Mouse (Mus musculus) neural tube, embryonic 11.5 days (tissue): Measurements from ENCODE around the gene Brca1. TPM values are rescaled to one million over a fixed set of nuclear protein-coding genes. Genes with fewer than 3 reads are reported as not detected.
"Not testable (repeated sequence)": the region's sequence is repeated elsewhere in the genome, so short reads cannot be mapped to it uniquely, and the experiment has no call there.

Experiments used
- ATAC-seq: fragments of 200-750 bp; cut with Nextera tagmentation; 2 replicates; pipeline ENCODE4 v1.8.0; 2017; ENCODE audit warnings: moderate number of reproducible peaks, mild to moderate bottlenecking, moderate TSS enrichment, moderate library complexity; ENCODE audit not compliant: insufficient read depth, low FRiP score, low TSS enrichment
- DNase-seq: peaks from one replicate; pipeline ENCODE4 v3.0.0-alpha.2; 2015; ENCODE audit warnings: low spot score
- H3K27ac ChIP-seq: fragments of 300-500 bp; sonication (generic); 2 replicates; pipeline ENCODE4 v1.5.1; 2014; ENCODE audit warnings: low read depth, mild to moderate bottlenecking, low read length
- H3K27me3 ChIP-seq: fragments of 300-500 bp; sonication (generic); 2 replicates; pipeline ENCODE4 v1.6.1; 2014; ENCODE audit warnings: mild to moderate bottlenecking, low read length, mixed read lengths; ENCODE audit not compliant: control insufficient read depth, insufficient read depth
- H3K36me3 ChIP-seq: fragments of 300-500 bp; sonication (generic); 2 replicates; pipeline ENCODE4 v1.6.1; 2014; ENCODE audit warnings: mild to moderate bottlenecking, low read length, moderate library complexity, mixed read lengths; ENCODE audit not compliant: control insufficient read depth, insufficient read depth
- H3K4me1 ChIP-seq: fragments of 300-500 bp; sonication (generic); 2 replicates; pipeline ENCODE4 v1.6.1; 2014; ENCODE audit warnings: low read length, mixed read lengths; ENCODE audit not compliant: control insufficient read depth, insufficient read depth
- H3K4me2 ChIP-seq: fragments of 300-500 bp; sonication (generic); 2 replicates; pipeline ENCODE4 v1.6.1; 2014; ENCODE audit warnings: low read depth, mild to moderate bottlenecking, moderate library complexity
- H3K4me3 ChIP-seq: fragments of 300-500 bp; sonication (generic); 2 replicates; pipeline ENCODE4 v1.5.1; 2014; ENCODE audit warnings: low read depth, low read length
- H3K9ac ChIP-seq: fragments of 300-500 bp; sonication (generic); 2 replicates; pipeline ENCODE4 v1.6.1; 2014; ENCODE audit warnings: mild to moderate bottlenecking, low read length
- H3K9me3 ChIP-seq: fragments of 300-500 bp; sonication (generic); 2 replicates; pipeline ENCODE4 v1.6.1; 2016; ENCODE audit warnings: low read length; ENCODE audit not compliant: control insufficient read depth
- WGBS: fragments of 180-500 bp; shearing (Covaris S2); extraction: QIAGEN DNeasy Blood & Tissue Kit; methylation state at CpG from one replicate; pipeline ENCODE4 v1.1.7; 2014; 5-methylcytosine and 5-hydroxymethylcytosine counted together
- polyA plus RNA-seq: library from polyadenylated mRNA; unstranded; fragments of >200 nt; fragmentation: Nextera tagmentation; extraction: Ambion mirVana; gene quantifications from 2 replicates; pipeline ENCODE4 v1.2.1, GENCODE M21; 2014

Brca1 gene
- polyA plus RNA-seq, 1 experiment from 2014 or later, result 20.3 TPM

- no peaks in the 10 kb centered on the region; the same call in 1 of the 2 replicates for H3K36me3 ChIP-seq
- H3K4me3 ChIP-seq, result no peak overlapping the region
- H3K4me2 ChIP-seq, result no peak overlapping the region
- H3K4me1 ChIP-seq, result no peaks in the 10 kb centered on the region
- H3K27me3 ChIP-seq, result no peaks in the 10 kb centered on the region
- no peak overlapping the region for H3K9ac ChIP-seq
- no peaks in the 10 kb centered on the region for H3K9me3 ChIP-seq
- ATAC-seq (no peak), DNase-seq (no peak)
- WGBS, result 70% methylated on average over 6 of the region's 6 CpGs
- H3K27ac ChIP-seq, result no peak overlapping the region
Measured at GRCm38 (mm10) chr11:101454702-101455101, 97.1 kb downstream of the Brca1 start.

GRCm38 (mm10) chr11:101452093-101452774, 99.5 kb downstream of the Brca1 start:
- Histone ChIP-seq H3K9me3 (no peaks in the 10 kb centered on the region), H3K27ac (no peak overlapping the region), H3K4me1 (no peaks in the 10 kb centered on the region), H3K27me3 (no peaks in the 10 kb centered on the region), H3K9ac (no peak overlapping the region), H3K4me3 (no peak overlapping the region), H3K36me3 (no peaks in the 10 kb centered on the region), H3K4me2 (no peak overlapping the region)
- WGBS, result 73% methylated on average over 10 of the region's 10 CpGs
- DNase-seq (no peak), ATAC-seq (no peak)

GRCm38 (mm10) chr11:101451536-101451935, 100.2 kb downstream of the Brca1 start:
- no peak overlapping the region for H3K9ac ChIP-seq
- DNase-seq (no peak), ATAC-seq (no peak)
- no peak overlapping the region for H3K4me3 ChIP-seq
- no peaks in the 10 kb centered on the region for H3K27me3 ChIP-seq
- H3K27ac ChIP-seq, result no peak overlapping the region
- 91% methylated on average over 10 of the region's 10 CpGs for WGBS
- H3K4me1 ChIP-seq, result no peaks in the 10 kb centered on the region
- no peaks in the 10 kb centered on the region for H3K9me3 ChIP-seq
- no peaks in the 10 kb centered on the region for H3K36me3 ChIP-seq
- no peak overlapping the region for H3K4me2 ChIP-seq

GRCm38 (mm10) chr11:101450394-101450793, 101.4 kb downstream of the Brca1 start:
- Histone ChIP-seq H3K9me3 (no peaks in the 10 kb centered on the region), H3K4me1 (no peaks in the 10 kb centered on the region), H3K9ac (no peak overlapping the region), H3K4me2 (no peak overlapping the region), H3K4me3 (no peak overlapping the region), H3K27me3 (no peaks in the 10 kb centered on the region), H3K27ac (no peak overlapping the region), H3K36me3 (no peaks in the 10 kb centered on the region)
- 78% methylated on average over 3 of the region's 3 CpGs for WGBS
- DNase-seq, result no peak
- ATAC-seq, result no peak

- not testable (repeated sequence) for H3K4me1 ChIP-seq, H3K4me2 ChIP-seq, DNase-seq, H3K9ac ChIP-seq, H3K4me3 ChIP-seq, H3K36me3 ChIP-seq, ATAC-seq, H3K9me3 ChIP-seq, H3K27ac ChIP-seq, H3K27me3 ChIP-seq
- WGBS, result 91% methylated on average over 4 of the region's 4 CpGs
Measured at GRCm38 (mm10) chr11:101449596-101449995, 102.2 kb downstream of the Brca1 start.

GRCm38 (mm10) chr11:101448899-101449298, 102.9 kb downstream of the Brca1 start:
- Histone ChIP-seq H3K9me3 (no peaks in the 10 kb centered on the region), H3K36me3 (peaks cover 11% of the 10 kb centered on the region), H3K4me3 (no peak overlapping the region), H3K27ac (no peak overlapping the region), H3K4me1 (peaks cover under 1% of the 10 kb centered on the region; the same call in 1 of the 2 replicates), H3K27me3 (no peaks in the 10 kb centered on the region), H3K4me2 (0 out of 2 replicates have a peak overlapping the region, but pooled peaks have one; percentile 9), H3K9ac (no peak overlapping the region)
- WGBS, result 83% methylated on average over 4 of the region's 4 CpGs
- DNase-seq (no peak), ATAC-seq (no peak)

GRCm38 (mm10) chr11:101448274-101448746, 103.4 kb downstream of the Brca1 start, which contains the start of gene Ifi35:
Ifi35 (plus strand) TSS chr11:101448407.
- no peaks in the 10 kb centered on the region for H3K27me3 ChIP-seq
- peak within 1 kb of the TSS; percentile 15; the same call in 1 of the 2 replicates for H3K4me3 ChIP-seq
- no peak within 1 kb of the TSS for H3K27ac ChIP-seq
- peaks cover 15% of the 10 kb centered on the region for H3K36me3 ChIP-seq
- ATAC-seq (no peak), DNase-seq (no peak)
- peaks cover 3% of the 10 kb centered on the region; the same call in 1 of the 2 replicates for H3K4me1 ChIP-seq
- H3K9me3 ChIP-seq, result no peaks in the 10 kb centered on the region
- 33% methylated on average over 10 of the region's 10 CpGs for WGBS
- H3K4me2 ChIP-seq, result 0 out of 2 replicates have a peak within 1 kb of the TSS, but pooled peaks have one; percentile 9
- 0 out of 2 replicates have a peak within 1 kb of the TSS, but pooled peaks have one; percentile 7 for H3K9ac ChIP-seq

- DNase-seq, result no peak
- no peak for ATAC-seq
- Histone ChIP-seq H3K36me3 (peaks cover 15% of the 10 kb centered on the region), H3K4me3 (no peak overlapping the region), H3K27me3 (no peaks in the 10 kb centered on the region), H3K4me2 (no peak overlapping the region), H3K4me1 (peaks cover 3% of the 10 kb centered on the region; the same call in 1 of the 2 replicates), H3K9me3 (no peaks in the 10 kb centered on the region), H3K9ac (no peak overlapping the region), H3K27ac (no peak overlapping the region)
- WGBS, result 91% methylated on average over 5 of the region's 5 CpGs
Measured at GRCm38 (mm10) chr11:101447786-101448185, 104.0 kb downstream of the Brca1 start.

- not testable (repeated sequence) for ATAC-seq, H3K9ac ChIP-seq, H3K9me3 ChIP-seq, H3K27me3 ChIP-seq, DNase-seq, H3K4me2 ChIP-seq, H3K4me3 ChIP-seq, H3K27ac ChIP-seq, H3K4me1 ChIP-seq
- 94% methylated on average over 8 of the region's 8 CpGs for WGBS
- peaks cover 15% of the 10 kb centered on the region for H3K36me3 ChIP-seq
Measured at GRCm38 (mm10) chr11:101446860-101447259, 104.9 kb downstream of the Brca1 start.
